Mouse (Mus musculus) kidney, embryonic 16.5 days (tissue): ENCODE results near the gene Mars. TPM values are rescaled to one million over a fixed set of nuclear protein-coding genes. Genes with fewer than 3 reads are reported as not detected.

Experiments
- ATAC-seq: fragments of 200-750 bp; cut with Nextera tagmentation; 2 replicates; pipeline ENCODE4 v1.8.0; 2017; ENCODE audit warnings: moderate TSS enrichment; ENCODE audit not compliant: low FRiP score, low TSS enrichment
- H3K27ac ChIP-seq: fragments of 300-500 bp; sonication (generic); 2 replicates; pipeline ENCODE4 v1.5.1; 2014; ENCODE audit warnings: low read length
- H3K27me3 ChIP-seq: fragments of 300-500 bp; sonication (generic); 2 replicates; pipeline ENCODE4 v1.6.1; 2014; ENCODE audit warnings: low read length, control low read depth, mixed read lengths; ENCODE audit not compliant: insufficient read depth
- H3K36me3 ChIP-seq: fragments of 300-500 bp; sonication (generic); 2 replicates; pipeline ENCODE4 v1.6.1; 2014; ENCODE audit warnings: low read length, control low read depth, mixed read lengths; ENCODE audit not compliant: insufficient read depth
- H3K4me1 ChIP-seq: fragments of 300-500 bp; sonication (generic); 2 replicates; pipeline ENCODE4 v1.6.1; 2014; ENCODE audit warnings: low read length, control low read depth, mixed read lengths; ENCODE audit not compliant: insufficient read depth
- H3K4me2 ChIP-seq: fragments of 300-500 bp; sonication (generic); replicated peaks from 2 replicates; pipeline ENCODE4 v1.6.1; 2014; ENCODE audit warnings: low read depth, low read length
- H3K4me3 ChIP-seq: fragments of 300-500 bp; sonication (generic); 2 replicates; pipeline ENCODE4 v1.5.1; 2014; ENCODE audit warnings: mild to moderate bottlenecking, low read length
- H3K9ac ChIP-seq: fragments of 300-500 bp; sonication (generic); replicated peaks from 2 replicates; pipeline ENCODE4 v1.6.1; 2014; ENCODE audit warnings: low read length
- H3K9me3 ChIP-seq: fragments of 300-500 bp; sonication (generic); 2 replicates; pipeline ENCODE4 v1.6.1; 2016; ENCODE audit warnings: low read length, control low read depth
- WGBS: fragments of 180-500 bp; shearing (Covaris S2); extraction: QIAGEN DNeasy Blood & Tissue Kit; methylation state at CpG from one replicate; pipeline ENCODE4 v1.1.7; 2014; 5-methylcytosine and 5-hydroxymethylcytosine counted together
- polyA plus RNA-seq: library from polyadenylated mRNA; unstranded; fragments of >200 nt; fragmentation: Nextera tagmentation; extraction: Ambion mirVana; gene quantifications from 2 replicates; pipeline ENCODE4 v1.2.1, GENCODE M21; 2015

Gene Mars
- polyA plus RNA-seq, 1 experiment from 2014 or later: 115 TPM

- H3K36me3 ChIP-seq: peaks cover 74% of the 10 kb centered on the region
- no peaks in the 10 kb centered on the region for H3K27me3 ChIP-seq
- no peak overlapping the region for H3K9ac ChIP-seq
- WGBS: 80% methylated on average over 13 of the region's 13 CpGs
- H3K9me3 ChIP-seq: no peaks in the 10 kb centered on the region
- H3K4me2 ChIP-seq: no peak overlapping the region
- H3K4me1 ChIP-seq: peaks cover 23% of the 10 kb centered on the region
- no peak overlapping the region for H3K4me3 ChIP-seq
- H3K27ac ChIP-seq: no peak overlapping the region
- ATAC-seq: no peak
Observed at GRCm38 (mm10) chr10:127282620-127283215, 28.9 kb downstream of the Mars start.

GRCm38 (mm10) chr10:127281316-127281715 lies 30.3 kb downstream of the Mars start:
- no peak overlapping the region for H3K4me2 ChIP-seq
- H3K9ac ChIP-seq: no peak overlapping the region
- H3K9me3 ChIP-seq: no peaks in the 10 kb centered on the region
- H3K27me3 ChIP-seq: no peaks in the 10 kb centered on the region
- H3K27ac ChIP-seq: no peak overlapping the region
- 82% methylated on average over 8 of the region's 8 CpGs for WGBS
- no peak overlapping the region for H3K4me3 ChIP-seq
- peaks cover 9% of the 10 kb centered on the region for H3K4me1 ChIP-seq
- H3K36me3 ChIP-seq: peaks cover 81% of the 10 kb centered on the region
- ATAC-seq: no peak

- peaks cover 81% of the 10 kb centered on the region for H3K36me3 ChIP-seq
- no peak overlapping the region for H3K4me3 ChIP-seq
- no peak for ATAC-seq
- no peak overlapping the region for H3K4me2 ChIP-seq
- no peaks in the 10 kb centered on the region for H3K27me3 ChIP-seq
- H3K27ac ChIP-seq: no peak overlapping the region
- 95% methylated on average over 2 of the region's 2 CpGs for WGBS
- H3K4me1 ChIP-seq: no peaks in the 10 kb centered on the region; the same call in 1 of the 2 replicates
- no peaks in the 10 kb centered on the region for H3K9me3 ChIP-seq
- H3K9ac ChIP-seq: no peak overlapping the region
Observed at GRCm38 (mm10) chr10:127279730-127280129, 31.9 kb downstream of the Mars start.

- Histone ChIP-seq H3K9me3 (no peaks in the 10 kb centered on the region), H3K9ac (no peak overlapping the region), H3K27ac (no peak overlapping the region), H3K4me3 (no peak overlapping the region), H3K27me3 (no peaks in the 10 kb centered on the region), H3K4me2 (no peak overlapping the region), H3K36me3 (peaks cover 51% of the 10 kb centered on the region), H3K4me1 (no peaks in the 10 kb centered on the region; the same call in 1 of the 2 replicates)
- 88% methylated on average over 11 of the region's 11 CpGs for WGBS
- ATAC-seq: no peak
Observed at GRCm38 (mm10) chr10:127274261-127275022, 37.1 kb downstream of the Mars start.

- H3K36me3 ChIP-seq: peaks cover 45% of the 10 kb centered on the region
- H3K4me3 ChIP-seq: no peak overlapping the region
- no peak for ATAC-seq
- no peak overlapping the region for H3K9ac ChIP-seq
- H3K4me2 ChIP-seq: no peak overlapping the region
- H3K27ac ChIP-seq: no peak overlapping the region
- 85% methylated on average over 5 of the region's 5 CpGs for WGBS
- no peaks in the 10 kb centered on the region for H3K27me3 ChIP-seq
- H3K4me1 ChIP-seq: peaks cover 4% of the 10 kb centered on the region
- no peaks in the 10 kb centered on the region for H3K9me3 ChIP-seq
Observed at GRCm38 (mm10) chr10:127272371-127272770, 39.2 kb downstream of the Mars start.

- no peak overlapping the region for H3K4me2 ChIP-seq
- no peak overlapping the region for H3K4me3 ChIP-seq
- 77% methylated on average over 4 of the region's 4 CpGs for WGBS
- no peaks in the 10 kb centered on the region for H3K27me3 ChIP-seq
- peaks cover 10% of the 10 kb centered on the region for H3K4me1 ChIP-seq
- peaks cover 21% of the 10 kb centered on the region for H3K36me3 ChIP-seq
- no peak overlapping the region for H3K9ac ChIP-seq
- H3K9me3 ChIP-seq: no peaks in the 10 kb centered on the region
- ATAC-seq: no peak
- no peak overlapping the region for H3K27ac ChIP-seq
Observed at GRCm38 (mm10) chr10:127269884-127270283, 41.7 kb downstream of the Mars start.

GRCm38 (mm10) chr10:127269036-127269435 lies 42.5 kb downstream of the Mars start:
- Histone ChIP-seq H3K9me3 (no peaks in the 10 kb centered on the region), H3K36me3 (peaks cover 15% of the 10 kb centered on the region), H3K4me2 (no peak overlapping the region), H3K4me3 (no peak overlapping the region), H3K9ac (peak overlapping the region; percentile 41; the same call in 1 of the 2 replicates), H3K4me1 (peaks cover 10% of the 10 kb centered on the region), H3K27me3 (peaks cover 6% of the 10 kb centered on the region), H3K27ac (no peak overlapping the region)
- 82% methylated on average over 12 of the region's 12 CpGs for WGBS
- no peak for ATAC-seq

GRCm38 (mm10) chr10:127268401-127268800 lies 43.2 kb downstream of the Mars start:
- no peaks in the 10 kb centered on the region for H3K9me3 ChIP-seq
- H3K4me2 ChIP-seq: no peak overlapping the region
- H3K27me3 ChIP-seq: peaks cover 12% of the 10 kb centered on the region
- H3K4me1 ChIP-seq: peaks cover 10% of the 10 kb centered on the region
- no peak overlapping the region for H3K4me3 ChIP-seq
- WGBS: 78% methylated on average over 5 of the region's 5 CpGs
- no peak overlapping the region for H3K27ac ChIP-seq
- no peak overlapping the region for H3K9ac ChIP-seq
- H3K36me3 ChIP-seq: peaks cover 15% of the 10 kb centered on the region
- ATAC-seq: no peak

GRCm38 (mm10) chr10:127267318-127267717 lies 44.3 kb downstream of the Mars start:
- peaks cover 10% of the 10 kb centered on the region; the same call in 1 of the 2 replicates for H3K4me1 ChIP-seq
- H3K4me3 ChIP-seq: peak overlapping the region; percentile 97
- 66% methylated on average over 5 of the region's 5 CpGs for WGBS
- H3K27me3 ChIP-seq: peaks cover 23% of the 10 kb centered on the region
- H3K36me3 ChIP-seq: peaks cover 15% of the 10 kb centered on the region
- peak overlapping the region; percentile 68 for H3K4me2 ChIP-seq
- H3K9ac ChIP-seq: peak overlapping the region; percentile 99
- ATAC-seq: no peak
- H3K9me3 ChIP-seq: no peaks in the 10 kb centered on the region
- H3K27ac ChIP-seq: no peak overlapping the region
